ENCODE assay signal across 9 mouse cellular contexts in the genomic region with DNA sequence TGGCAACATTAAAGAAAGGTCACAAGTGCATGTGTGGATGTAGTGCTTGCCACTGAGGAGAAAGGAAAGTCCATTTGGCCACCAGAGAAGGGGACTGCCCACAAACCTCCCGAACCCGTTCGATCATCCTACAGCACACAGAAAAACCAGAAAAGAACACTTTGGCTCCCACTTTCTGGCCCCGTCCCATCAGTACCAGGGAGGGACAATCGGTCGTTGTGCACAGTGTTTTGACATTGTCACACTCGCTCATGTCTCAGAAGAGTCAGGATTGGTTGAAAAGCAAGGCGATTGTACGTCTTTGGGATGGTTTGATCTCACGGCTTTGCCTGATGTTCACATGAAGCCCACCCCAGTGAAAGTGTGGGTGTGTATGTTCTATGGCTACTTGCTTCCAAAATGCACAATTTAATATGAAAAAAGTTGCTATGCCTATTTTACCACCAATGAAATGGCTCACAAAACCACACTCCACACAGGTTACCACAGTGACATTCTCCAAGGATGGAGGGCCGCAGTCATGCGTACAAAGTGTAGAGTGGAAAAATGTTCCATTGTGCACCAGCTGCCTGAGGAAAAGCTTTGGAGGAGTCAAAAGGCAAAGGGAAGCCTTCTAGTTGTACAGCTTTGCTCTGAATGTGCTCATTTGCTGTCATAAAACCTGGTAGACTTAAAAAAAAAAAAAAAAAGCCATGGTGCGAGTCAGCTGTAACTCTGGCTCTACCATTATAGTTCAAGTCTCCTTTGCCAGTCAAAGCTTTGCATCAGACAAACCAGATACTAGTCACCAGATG. TPM values are rescaled to one million over a fixed set of nuclear protein-coding genes. Genes with fewer than 3 reads are reported as not detected.
DNase-seq lines count a peak whose midpoint lies in the region; ATAC-seq and TF ChIP-seq lines count a peak whose summit lies in the region.
"Had no signal": no experiment of that assay in that cellular context is flagged by ENCODE, and none has a peak within 500 bp of the region (broad histone marks: within the 10 kb centered on the region; RNA-seq: fewer than 3 reads in every experiment).

No protein-coding gene starts in this region.

- H3K4me3 ChIP-seq in heart, embryonic 16.5 days (ENCODE audit: low read length): no peak overlapping the region
- H3K4me3 ChIP-seq in limb, embryonic 10.5 days: no peak overlapping the region
- no peak overlapping the region for H3K4me3 ChIP-seq in cerebellum, adult 2 months (replicated peaks; ENCODE audit: insufficient read depth, low read depth, low read length)

- H3K9ac ChIP-seq in heart, embryonic 16.5 days (ENCODE audit: low read length): no peak overlapping the region

- H3K36me3 ChIP-seq in heart, embryonic 16.5 days (ENCODE audit: control insufficient read depth, insufficient read depth): no peaks in the 10 kb centered on the region
- H3K36me3 ChIP-seq in limb, embryonic 10.5 days: peaks cover 7% of the 10 kb centered on the region; the same call in 1 of the 2 replicates

- no peak for TF ChIP-seq POLR2A in cerebellum, adult 2 months (IDR thresholded peaks at IDR 0.05; ENCODE audit: borderline replicate concordance, insufficient read depth, low read length)

- DNase-seq in heart, postnatal 14 days: no peak
- peak; percentile 56 for DNase-seq in 3T3-L1 (ENCODE audit: low read depth, low spot score)
- peak; percentile 31 for DNase-seq in brain, adult 2 months (ENCODE audit: low read depth, low spot score)
- no peak for DNase-seq in limb, embryonic 10.5 days (ENCODE audit: low spot score)
- DNase-seq in urinary bladder, postnatal 4 days (ENCODE audit: low spot score in 2 of 2): no peak
- no peak for DNase-seq in spleen, postnatal 10 days (ENCODE audit: low spot score in 2 of 2)
- DNase-seq in cerebellum, adult 2 months: no peak
- DNase-seq: lung, adult 2 months had no signal

- no peaks in the 10 kb centered on the region for H3K27me3 ChIP-seq in heart, embryonic 16.5 days (ENCODE audit: control insufficient read depth, insufficient read depth, low read length)
- H3K27me3 ChIP-seq in limb, embryonic 10.5 days (ENCODE audit: low read depth, poor library complexity, severe bottlenecking): no peaks in the 10 kb centered on the region
- H3K27me3 ChIP-seq in cerebellum, adult 2 months (ENCODE audit: control insufficient read depth, insufficient read depth, low read length): no peaks in the 10 kb centered on the region

- H3K9me3 ChIP-seq in heart, embryonic 16.5 days (replicated peaks; ENCODE audit: control insufficient read depth, low read length): no peaks in the 10 kb centered on the region
- no peaks in the 10 kb centered on the region for H3K9me3 ChIP-seq in limb, embryonic 10.5 days (replicated peaks)

- H3K4me2 ChIP-seq in heart, embryonic 16.5 days (ENCODE audit: low read depth, low read length): no peak overlapping the region

- no peak for ATAC-seq in heart, embryonic 16.5 days (replicated peaks; ENCODE audit: extremely low read depth, insufficient read depth, low FRiP score)

- peak overlapping the region; percentile 29; the same call in 1 of the 2 replicates for H3K27ac ChIP-seq in heart, embryonic 16.5 days (ENCODE audit: low read length)
- H3K27ac ChIP-seq in limb, embryonic 10.5 days: 0 out of 2 replicates have a peak overlapping the region, but pooled peaks have one; percentile 99
- H3K27ac ChIP-seq in cerebellum, adult 2 months (ENCODE audit: insufficient read depth, low read length): no peak overlapping the region

- no peaks in the 10 kb centered on the region for H3K4me1 ChIP-seq in heart, embryonic 16.5 days (ENCODE audit: control insufficient read depth, insufficient read depth, low read length)
- H3K4me1 ChIP-seq in limb, embryonic 10.5 days: peaks cover 21% of the 10 kb centered on the region
- no peaks in the 10 kb centered on the region for H3K4me1 ChIP-seq in cerebellum, adult 2 months (ENCODE audit: control insufficient read depth, insufficient read depth, low read length)

- intact Hi-C loops in heart, postnatal 14 days (cut with DNase I): loop anchor here (5.0 kb wide), 1 partner anchor 244 kb away; no protein-coding TSS in a partner anchor

- WGBS in heart, embryonic 16.5 days: 65% methylated on average over 13 of the region's 13 CpGs
- 71% methylated on average over 13 of the region's 13 CpGs for WGBS in limb, embryonic 10.5 days
- 58% methylated on average over 13 of the region's 13 CpGs for WGBS in cerebellum, adult 2 months

- no peak for TF ChIP-seq CTCF in cerebellum, adult 2 months (IDR thresholded peaks at IDR 0.05; ENCODE audit: borderline replicate concordance, insufficient read depth, low read depth, low read length)

RNA-seq across cellular contexts. Expression of a gene that starts 15.2 kb away (rescaled TPM):
- 4.7 and 5.3 TPM in 2 replicates for polyA plus RNA-seq in heart, embryonic 16.5 days (2015; fragmentation: Nextera tagmentation; extraction: Ambion mirVana)
- 10 to 100 TPM in 1 of 2 experiments, 1 to 10 TPM in 1; 9.9 to 10.9 TPM for total RNA-seq in heart, postnatal 14 days (2021)
- polyA plus RNA-seq in limb, embryonic 10.5 days (2016; fragmentation: Nextera tagmentation; extraction: Ambion mirVana): 7.4 and 8.2 TPM in 2 replicates
- polyA plus RNA-seq in cerebellum, adult 2 months (2012; rRNA removed): 7.6 and 8.6 TPM in 2 replicates

Comparison
In these comparisons a context has a peak if more than half of its experiments do, and no peak if none do; other contexts are left out.
1. DNase-seq: peak in 3T3-L1 (single experiment) and brain, adult 2 months (single experiment); none in heart, postnatal 14 days (0 of 2), limb, embryonic 10.5 days (single experiment), urinary bladder, postnatal 4 days (0 of 2), spleen, postnatal 10 days (0 of 2) and cerebellum, adult 2 months (0 of 2).